Mouse (Mus musculus) erythroblast, adult 5-6 weeks (primary cell): Measurements from ENCODE around the gene Helz. TPM values are rescaled to one million over a fixed set of nuclear protein-coding genes. Genes with fewer than 3 reads are reported as not detected.

Experiments
- ATAC-seq: replicated peaks from 2 replicates; pipeline ENCODE4 v1.8.0; 2016; ENCODE audit warnings: moderate number of reproducible peaks, mild to moderate bottlenecking, moderate TSS enrichment, inconsistent platforms; ENCODE audit not compliant: poor library complexity, low FRiP score, severe bottlenecking
- total RNA-seq, 2 experiments: library from RNA; stranded (forward) in 1 of 2; stranded (reverse) in 1 of 2; fragments of 150-400 nt in 1 of 2; fragments of 200-764, 138-1000 nt in 1 of 2; gene quantifications; 2 replicates each; pipeline versions ENCODE4 v1.2.3 to v1.2.4; 2015 to 2017; ENCODE audit warnings: low replicate concordance in 2 of 2

Gene Helz
- total RNA-seq, 2 experiments from 2014 or later, result 7.1 to 7.8 TPM

GRCm38 (mm10) chr11:107707897-107708610 lies 160.3 kb downstream of the Helz start:
- no peak for ATAC-seq

GRCm38 (mm10) chr11:107710379-107710778 lies 162.6 kb downstream of the Helz start:
- no peak for ATAC-seq

- ATAC-seq, result no peak
Observed at GRCm38 (mm10) chr11:107714368-107714767, 166.6 kb downstream of the Helz start.

GRCm38 (mm10) chr11:107716332-107716938 lies 168.7 kb downstream of the Helz start, which contains the start of gene Cacng1:
Gene Cacng1 (minus strand): TSS chr11:107716522.
- ATAC-seq, result no peak

GRCm38 (mm10) chr11:107720264-107721021 lies 172.7 kb downstream of the Helz start:
- no peak for ATAC-seq

GRCm38 (mm10) chr11:107721057-107721456 lies 173.3 kb downstream of the Helz start:
- ATAC-seq, result no peak

GRCm38 (mm10) chr11:107724603-107725002 lies 176.9 kb downstream of the Helz start:
- ATAC-seq, result no peak

GRCm38 (mm10) chr11:107728073-107728863 lies 180.5 kb downstream of the Helz start:
- no peak for ATAC-seq

GRCm38 (mm10) chr11:107729141-107729540 lies 181.4 kb downstream of the Helz start:
- ATAC-seq, result no peak

- ATAC-seq, result no peak
Observed at GRCm38 (mm10) chr11:107730940-107731339, 183.2 kb downstream of the Helz start.

- ATAC-seq, result no peak
Observed at GRCm38 (mm10) chr11:107731498-107731897, 183.8 kb downstream of the Helz start.

GRCm38 (mm10) chr11:107734133-107734532 lies 186.4 kb downstream of the Helz start:
- ATAC-seq, result no peak

- no peak for ATAC-seq
Observed at GRCm38 (mm10) chr11:107737886-107738285, 190.2 kb downstream of the Helz start.

GRCm38 (mm10) chr11:107738418-107739099 lies 190.8 kb downstream of the Helz start:
- no peak for ATAC-seq

- no peak for ATAC-seq
Observed at GRCm38 (mm10) chr11:107743100-107743499, 195.4 kb downstream of the Helz start.
